Mouse (Mus musculus) left cerebral cortex, postnatal 36 days (tissue): ENCODE results near the gene Csnka2ip. TPM values are rescaled to one million over a fixed set of nuclear protein-coding genes. Genes with fewer than 3 reads are reported as not detected.

Source experiments
- DNase-seq, 2 experiments: peaks; one replicate each; pipeline ENCODE4 v3.0.0; 2021 to 2022; ENCODE audit warnings: low spot score in 2 of 2, mixed read lengths in 1 of 2
- intact Hi-C: fragments of 180-260 bp; cut with DNase I; formaldehyde crosslinking; loops from one replicate; pipeline ENCODE4 v1.15.1; 2025
- total RNA-seq, 2 experiments: library from RNA; stranded (reverse); gene quantifications; 2 replicates each; pipeline ENCODE4 v1.2.3; 2021

Csnka2ip gene
- total RNA-seq: 1 to 10 TPM; 1.6 to 2.2 TPM

GRCm38 (mm10) chr16:64602308-64602707 is at the start of gene Csnka2ip:
TSS of gene Csnka2ip (minus strand) at chr16:64602408.
- intact Hi-C loops: no loop called here

GRCm38 (mm10) chr16:64649594-64650290 is 47.5 kb upstream of the Csnka2ip start:
- intact Hi-C loops: no loop called here
- DNase-seq: no peak

More at GRCm38 (mm10) chr16:64602308-64602707, at the start of gene Csnka2ip:
- no peak for DNase-seq

- no peak for DNase-seq
- intact Hi-C loops: no loop called here
These were observed 45.6 kb upstream of the Csnka2ip start for GRCm38 (mm10) chr16:64647771-64648170.

- DNase-seq: no peak
- intact Hi-C loops: no loop called here
These were observed 32.9 kb upstream of the Csnka2ip start for GRCm38 (mm10) chr16:64635110-64635509.

- intact Hi-C loops: no loop called here
- DNase-seq: no peak
These were observed 17.9 kb upstream of the Csnka2ip start for GRCm38 (mm10) chr16:64620116-64620515.

- DNase-seq: no peak
- intact Hi-C loops: no loop called here
These were observed 12.4 kb upstream of the Csnka2ip start for GRCm38 (mm10) chr16:64614648-64615047.

GRCm38 (mm10) chr16:64607793-64608192 is 5.6 kb upstream of the Csnka2ip start:
- DNase-seq: no peak
- intact Hi-C loops: no loop called here

- intact Hi-C loops: no loop called here
These were observed 15.4 kb downstream of the Csnka2ip start for GRCm38 (mm10) chr16:64586825-64587224.

GRCm38 (mm10) chr16:64586262-64586619 is 16.0 kb downstream of the Csnka2ip start:
- no peak for DNase-seq
- intact Hi-C loops: no loop called here

More at GRCm38 (mm10) chr16:64586825-64587224, 15.4 kb downstream of the Csnka2ip start:
- DNase-seq: no peak

GRCm38 (mm10) chr16:64585599-64586261 is 16.5 kb downstream of the Csnka2ip start:
- intact Hi-C loops: no loop called here
- no peak for DNase-seq

- intact Hi-C loops: no loop called here
- no peak for DNase-seq
These were observed 17.6 kb downstream of the Csnka2ip start for GRCm38 (mm10) chr16:64584591-64584990.

GRCm38 (mm10) chr16:64583406-64583805 is 18.8 kb downstream of the Csnka2ip start:
- intact Hi-C loops: no loop called here
- no peak for DNase-seq

- intact Hi-C loops: no loop called here
- DNase-seq: no peak
These were observed 32.7 kb downstream of the Csnka2ip start for GRCm38 (mm10) chr16:64569496-64569895.

- DNase-seq: no peak
- intact Hi-C loops: no loop called here
These were observed 39.1 kb downstream of the Csnka2ip start for GRCm38 (mm10) chr16:64563081-64563480.

- intact Hi-C loops: no loop called here
- DNase-seq: no peak
These were observed 43.7 kb downstream of the Csnka2ip start for GRCm38 (mm10) chr16:64558518-64558917.

GRCm38 (mm10) chr16:64526883-64527282 is 75.3 kb downstream of the Csnka2ip start:
- intact Hi-C loops: no loop called here
- no peak for DNase-seq

- DNase-seq: no peak
- intact Hi-C loops: no loop called here
These were observed 78.1 kb downstream of the Csnka2ip start for GRCm38 (mm10) chr16:64524051-64524645.

GRCm38 (mm10) chr16:64513423-64513822 is 88.8 kb downstream of the Csnka2ip start:
- intact Hi-C loops: no loop called here
- no peak for DNase-seq
